Mouse (Mus musculus) mouse trophoblast stem cell (cell line): Measurements from ENCODE around the gene 4930519P11Rik.

Source experiments
- in situ Hi-C, 2 experiments: fragments of 300-500 bp; cut with MseI, MboI; formaldehyde crosslinking; loops; 2 replicates in 1 of 2; 3 replicates in 1 of 2; pipeline ENCODE4 v1.15.1; 2025

4930519P11Rik gene

GRCm38 (mm10) chr2:154583906-154584872, 29.0 kb downstream of the 4930519P11Rik start:
- in situ Hi-C loops: loop anchor here in 1 of 2 experiments (10.0 kb wide), 1 partner anchor 169 kb away; no protein-coding TSS in a partner anchor

- in situ Hi-C loops: loop anchor here in 1 of 2 experiments (10.0 kb wide), 1 partner anchor 167 kb away; no protein-coding TSS in a partner anchor
Observed at GRCm38 (mm10) chr2:154581421-154581820, 31.8 kb downstream of the 4930519P11Rik start.

DNA sequence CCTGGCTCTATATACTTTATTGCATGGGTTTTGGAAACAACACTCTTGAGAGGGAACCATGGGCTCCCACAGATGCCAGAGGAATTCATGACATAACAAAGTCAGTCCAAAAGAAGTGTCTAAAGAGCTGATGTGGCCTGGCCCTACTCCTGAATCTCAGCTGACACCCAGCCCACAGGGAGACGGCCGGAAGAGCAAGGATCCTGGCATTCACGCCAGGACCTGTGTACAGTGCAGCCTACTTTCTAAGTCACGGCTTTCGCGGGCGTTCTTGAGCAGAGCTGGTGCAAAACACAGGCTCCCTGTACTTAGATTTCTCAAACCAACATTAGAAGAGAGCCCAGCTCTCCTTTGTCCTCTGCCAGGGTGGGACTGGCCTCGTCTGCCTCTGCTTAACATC, 32.7 kb downstream of the 4930519P11Rik start:
- in situ Hi-C loops: loop anchor here in 1 of 2 experiments (10.0 kb wide), 1 partner anchor 166 kb away; no protein-coding TSS in a partner anchor

GRCm38 (mm10) chr2:154577744-154578067, 35.5 kb downstream of the 4930519P11Rik start:
- in situ Hi-C loops: no loop called here

- in situ Hi-C loops: no loop called here
Observed at GRCm38 (mm10) chr2:154576876-154577743, 36.1 kb downstream of the 4930519P11Rik start.

GRCm38 (mm10) chr2:154574271-154574670, 39.0 kb downstream of the 4930519P11Rik start:
- in situ Hi-C loops: no loop called here

DNA sequence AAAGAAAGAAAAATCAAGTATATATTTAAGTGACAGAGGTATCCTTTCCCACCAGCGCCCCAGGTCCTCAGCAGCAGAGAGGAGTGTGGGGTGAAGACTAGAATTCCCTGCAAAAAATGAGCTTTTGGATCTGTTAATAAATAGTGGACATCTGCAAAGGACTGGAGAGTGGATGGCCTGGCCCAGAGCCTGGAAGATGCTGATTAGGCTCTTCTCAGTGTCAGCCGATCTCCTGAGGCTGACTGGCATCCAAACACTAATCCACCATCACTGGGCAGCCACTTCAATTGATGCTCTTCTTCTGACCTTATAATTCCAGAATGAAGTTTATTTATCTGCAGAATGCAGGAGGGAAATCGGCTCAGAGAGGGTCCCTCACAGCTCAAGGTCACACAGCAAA, 40.2 kb downstream of the 4930519P11Rik start:
- in situ Hi-C loops: no loop called here

GRCm38 (mm10) chr2:154571976-154572375, 41.3 kb downstream of the 4930519P11Rik start:
- in situ Hi-C loops: no loop called here

- in situ Hi-C loops: no loop called here
Observed at GRCm38 (mm10) chr2:154571266-154571665, 42.0 kb downstream of the 4930519P11Rik start.

- in situ Hi-C loops: no loop called here
Observed at GRCm38 (mm10) chr2:154570666-154571065, 42.6 kb downstream of the 4930519P11Rik start.

- in situ Hi-C loops: no loop called here
Observed at GRCm38 (mm10) chr2:154569836-154570286, 43.4 kb downstream of the 4930519P11Rik start, which contains the start of gene E2f1. E2f1 (minus strand) TSS chr2:154569892.

- in situ Hi-C loops: no loop called here
Observed at GRCm38 (mm10) chr2:154569071-154569748, 44.0 kb downstream of the 4930519P11Rik start.

- in situ Hi-C loops: no loop called here
Observed at GRCm38 (mm10) chr2:154568329-154569070, 44.7 kb downstream of the 4930519P11Rik start.

- in situ Hi-C loops: no loop called here
Observed at GRCm38 (mm10) chr2:154567766-154568165, 45.5 kb downstream of the 4930519P11Rik start.

DNA sequence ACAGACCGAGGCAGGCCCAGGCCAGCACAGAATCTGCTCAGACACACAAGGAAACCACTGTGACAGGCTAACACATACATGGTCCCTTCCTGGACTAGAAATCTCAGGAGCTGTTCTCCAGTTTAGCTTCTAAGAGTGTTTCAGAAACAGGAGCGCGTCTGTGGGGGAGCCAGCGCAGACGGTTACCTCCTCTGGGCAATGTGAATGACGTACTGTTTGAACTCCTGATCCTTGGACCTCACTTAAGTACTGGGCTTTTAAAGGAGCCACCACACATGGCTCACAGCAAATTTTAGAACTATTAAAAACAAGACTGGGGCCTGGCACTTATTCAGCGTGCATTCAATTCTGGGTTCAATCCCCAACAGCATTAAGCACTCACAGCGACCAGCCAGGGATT, 46.6 kb downstream of the 4930519P11Rik start:
- in situ Hi-C loops: no loop called here

DNA sequence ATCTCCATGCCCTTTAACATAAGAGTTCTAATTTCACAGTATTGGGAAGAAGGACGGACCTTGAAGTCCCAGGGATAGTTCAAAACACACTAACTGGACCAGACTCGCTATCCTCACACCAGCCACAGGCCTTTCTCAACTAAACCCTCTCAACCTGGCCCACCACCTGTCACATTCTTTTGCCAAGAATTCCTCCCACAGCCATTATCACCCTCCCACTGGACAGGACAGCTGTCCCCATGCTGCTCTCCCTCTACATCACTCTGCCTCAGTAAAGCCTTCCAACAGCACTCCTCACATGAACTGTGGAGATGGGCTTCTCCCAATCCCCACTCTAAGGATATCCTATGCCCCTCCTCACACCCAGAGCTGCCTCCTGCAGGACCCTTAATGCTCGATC, 47.7 kb downstream of the 4930519P11Rik start:
- in situ Hi-C loops: no loop called here

- in situ Hi-C loops: no loop called here
Observed at GRCm38 (mm10) chr2:154563612-154564170, 49.5 kb downstream of the 4930519P11Rik start.
